Mouse (Mus musculus) kidney, postnatal 14 days (tissue): ENCODE data around the gene Trem3.

ENCODE experiments used
- DNase-seq: peaks from one replicate; pipeline ENCODE4 v3.0.0; 2022; ENCODE audit warnings: mixed read lengths

Gene Trem3

DNA sequence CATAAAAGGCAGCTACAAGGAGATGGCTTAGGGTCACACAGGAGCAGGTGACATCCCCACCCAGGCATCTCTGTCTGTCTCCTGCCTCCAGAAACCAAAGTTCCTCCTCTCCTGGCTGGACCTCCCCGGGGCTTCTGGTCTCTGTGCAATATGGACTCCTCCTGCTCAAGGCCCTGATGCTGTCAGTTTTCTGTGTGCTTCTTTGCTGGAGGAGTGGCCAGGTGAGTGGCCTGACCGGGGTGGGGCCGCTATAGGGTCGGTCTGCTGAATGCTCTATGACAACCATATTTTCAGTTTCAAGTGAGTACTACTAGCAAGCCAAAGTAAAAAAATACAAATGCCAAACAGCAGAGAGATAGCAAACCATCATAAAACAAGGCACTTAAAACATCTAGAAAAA, 25.0 kb downstream of the Trem3 start:
- DNase-seq = no peak

DNA sequence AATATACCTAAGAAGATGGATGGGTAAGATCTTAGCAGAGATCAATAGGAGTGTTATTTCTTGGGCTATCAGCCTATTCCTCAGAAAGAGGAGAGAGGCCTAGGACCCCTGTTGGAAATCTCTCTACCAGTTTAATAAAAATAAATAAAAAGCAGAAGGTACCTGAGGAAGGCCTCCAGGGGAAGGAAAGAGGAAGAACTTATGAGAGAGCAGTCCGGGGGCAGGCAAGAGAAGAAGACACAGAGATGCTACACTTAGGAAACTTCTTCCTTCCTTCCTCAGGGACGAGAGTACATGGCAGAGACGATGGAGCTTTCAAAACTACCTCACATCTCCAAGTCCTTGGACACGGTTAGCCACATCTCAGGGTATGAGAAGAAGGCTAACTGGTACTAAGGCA, 26.5 kb downstream of the Trem3 start:
- no peak for DNase-seq

DNA sequence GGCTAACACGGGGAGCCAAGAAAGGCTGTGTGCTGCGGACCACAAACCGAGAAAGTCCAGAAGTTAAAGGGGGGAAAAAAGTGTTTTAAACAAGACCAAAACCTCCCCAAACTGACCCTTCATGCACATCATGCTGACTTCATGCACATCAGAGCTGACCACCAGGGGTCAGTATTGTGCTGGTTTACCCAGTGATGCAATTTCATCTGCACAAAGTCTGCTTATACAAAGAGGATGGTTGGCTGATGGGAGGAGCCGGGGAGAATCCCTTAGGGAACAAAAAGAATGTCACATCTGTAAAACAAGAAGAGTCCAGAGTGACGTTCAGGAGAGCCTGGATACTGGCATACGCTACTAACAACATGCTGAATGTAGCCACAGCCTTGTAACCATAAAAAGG, 27.3 kb downstream of the Trem3 start:
- peak; percentile 69 for DNase-seq

DNA sequence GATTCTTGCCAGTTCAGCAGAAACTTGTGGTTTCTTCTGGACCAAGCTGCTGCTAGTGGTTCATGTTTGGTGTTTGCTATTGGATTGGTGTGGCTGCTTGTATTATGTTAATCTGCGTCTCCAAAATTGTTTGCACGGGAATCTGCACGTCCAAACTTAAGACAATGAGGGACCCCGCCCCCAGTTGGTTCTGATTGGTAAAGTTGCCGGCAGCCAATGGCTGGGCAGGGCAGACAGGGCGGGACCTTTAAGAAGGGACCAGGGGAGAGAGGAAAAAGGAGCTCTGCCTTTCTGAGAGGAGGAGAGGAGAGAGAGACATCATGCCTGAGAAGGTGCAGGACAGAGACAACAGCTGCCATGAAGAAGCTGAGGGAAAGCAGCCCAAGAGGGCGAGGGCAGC, 28.2 kb downstream of the Trem3 start:
- no peak for DNase-seq

DNA sequence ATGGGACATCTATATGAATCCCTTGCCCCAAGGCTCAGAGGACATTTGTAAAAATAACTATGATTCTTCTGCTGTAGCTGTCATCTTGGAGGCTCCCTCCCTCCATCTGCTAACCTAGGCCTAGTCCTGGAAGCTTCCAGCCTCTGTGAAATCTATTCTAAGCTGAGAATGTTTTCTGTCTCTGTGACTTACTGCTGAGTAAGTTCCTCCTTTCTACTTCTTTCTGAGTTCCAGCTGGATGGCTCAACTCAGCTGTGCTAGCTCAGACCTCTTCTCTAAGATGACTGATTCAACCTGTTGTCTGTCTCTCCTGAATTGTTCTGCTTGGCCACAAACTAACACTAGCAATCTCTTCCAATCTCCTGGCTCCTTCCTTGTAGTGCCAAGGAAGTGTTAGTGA, 30.8 kb downstream of the Trem3 start:
- no peak for DNase-seq

DNA sequence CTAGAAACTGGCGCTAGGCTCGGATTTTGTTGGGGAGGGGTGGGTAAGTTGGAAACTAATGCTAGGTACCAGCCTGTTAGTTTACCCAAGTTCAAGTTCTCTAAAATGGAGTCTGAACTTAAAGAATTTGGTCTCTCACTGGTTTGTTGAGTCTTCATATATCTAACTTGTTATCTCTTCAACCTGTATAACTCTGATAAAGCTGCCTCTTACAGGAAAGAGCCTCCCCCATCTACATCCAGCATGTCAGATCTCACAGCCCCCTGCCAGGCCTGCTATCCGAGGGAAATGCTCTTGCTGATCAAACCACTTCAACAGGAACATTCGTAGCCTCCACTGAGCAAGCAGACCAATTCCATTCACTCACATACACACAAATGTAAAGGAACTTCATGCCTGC, 31.4 kb downstream of the Trem3 start:
- no peak for DNase-seq

DNA sequence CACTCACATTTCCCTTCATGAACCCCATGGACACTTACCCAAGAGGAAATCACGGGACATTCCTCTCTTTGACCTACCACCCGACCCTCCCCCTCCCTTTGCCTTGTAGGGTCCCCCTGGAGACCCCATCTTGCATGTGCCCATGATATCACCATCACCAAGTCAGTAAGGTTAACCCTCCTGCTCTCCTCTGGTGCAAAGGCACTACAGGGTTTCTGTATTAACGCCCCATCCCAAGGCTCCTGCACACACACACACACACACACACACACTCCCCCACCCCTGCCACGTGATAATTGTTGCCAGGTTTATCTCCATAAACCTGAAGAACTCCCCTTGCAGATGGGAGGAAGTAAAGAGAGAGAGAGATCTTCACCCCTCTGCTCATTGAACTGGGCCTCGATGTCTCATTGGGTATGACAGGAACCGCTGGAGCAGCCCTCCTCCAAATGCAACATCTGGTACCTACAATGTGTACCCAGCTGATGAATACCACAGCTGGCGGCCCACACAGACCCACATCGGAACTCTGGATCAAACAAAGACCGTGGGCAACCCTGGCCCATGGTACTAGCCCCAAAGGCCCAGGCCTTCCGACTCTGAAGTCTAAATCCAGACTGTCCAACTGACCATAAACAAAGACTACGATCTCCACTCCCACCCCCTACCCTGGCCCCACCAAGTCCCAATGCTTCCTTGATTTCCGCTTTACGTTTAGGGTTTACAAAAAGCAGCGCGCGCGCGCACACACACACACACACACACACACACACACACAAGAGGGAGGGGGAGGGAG, 33.6 kb downstream of the Trem3 start:
- no peak for DNase-seq

DNA sequence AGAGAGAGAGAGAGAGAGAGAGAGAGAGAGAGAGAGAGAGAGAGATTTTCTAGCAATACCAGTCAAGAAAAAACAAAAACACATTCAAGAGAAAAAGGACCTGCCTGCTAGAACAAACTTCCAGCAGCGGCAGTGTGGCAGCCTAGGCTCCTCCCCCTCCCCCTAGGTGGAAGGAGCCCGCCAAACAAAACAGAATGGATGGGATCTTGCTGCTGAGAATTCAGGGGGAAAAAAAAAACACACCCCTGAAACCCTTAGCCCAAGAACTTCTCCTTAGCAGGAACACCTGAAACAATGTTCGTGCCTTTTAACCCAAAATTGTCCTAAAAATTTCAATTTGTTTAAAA, 34.1 kb downstream of the Trem3 start:
- DNase-seq = peak; percentile 9

DNA sequence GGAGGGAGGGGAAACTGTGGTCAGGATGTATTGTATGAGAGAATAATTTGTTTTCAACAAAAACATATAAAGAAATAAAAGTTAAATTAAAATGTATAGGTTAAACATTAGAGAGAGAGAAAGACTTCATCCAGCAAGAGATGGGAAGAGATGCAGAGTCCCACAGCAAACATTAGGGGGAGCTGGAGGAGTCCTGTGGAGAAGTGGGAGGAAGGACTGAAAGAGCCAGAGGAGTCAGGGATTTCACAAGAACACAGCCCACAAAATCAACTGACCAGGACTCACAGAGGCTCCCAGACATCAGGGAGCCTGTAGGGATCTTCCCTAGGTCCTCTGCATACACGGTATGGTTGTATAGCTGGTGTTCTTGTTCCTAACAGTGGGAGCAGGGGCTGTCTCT, 39.2 kb downstream of the Trem3 start:
- DNase-seq = no peak

DNA sequence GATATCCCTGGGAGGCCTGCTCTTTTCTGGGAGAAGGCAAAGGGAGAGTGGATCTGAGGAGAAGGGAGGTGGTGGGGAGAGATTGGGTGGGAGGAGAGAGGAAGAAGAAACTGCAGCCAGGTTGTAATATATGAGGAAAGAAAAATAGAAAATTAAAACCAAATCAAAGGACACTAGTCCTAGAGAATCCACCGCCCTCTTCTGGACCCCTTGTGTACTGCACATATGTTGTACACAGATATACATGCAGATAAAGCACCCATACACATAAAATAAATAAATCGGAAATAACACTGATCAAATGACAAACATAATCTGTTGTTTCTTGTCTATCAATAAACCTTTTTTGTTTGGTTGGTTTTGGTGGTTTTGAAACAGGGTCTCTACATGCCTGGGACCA, 39.7 kb downstream of the Trem3 start:
- DNase-seq = no peak

DNA sequence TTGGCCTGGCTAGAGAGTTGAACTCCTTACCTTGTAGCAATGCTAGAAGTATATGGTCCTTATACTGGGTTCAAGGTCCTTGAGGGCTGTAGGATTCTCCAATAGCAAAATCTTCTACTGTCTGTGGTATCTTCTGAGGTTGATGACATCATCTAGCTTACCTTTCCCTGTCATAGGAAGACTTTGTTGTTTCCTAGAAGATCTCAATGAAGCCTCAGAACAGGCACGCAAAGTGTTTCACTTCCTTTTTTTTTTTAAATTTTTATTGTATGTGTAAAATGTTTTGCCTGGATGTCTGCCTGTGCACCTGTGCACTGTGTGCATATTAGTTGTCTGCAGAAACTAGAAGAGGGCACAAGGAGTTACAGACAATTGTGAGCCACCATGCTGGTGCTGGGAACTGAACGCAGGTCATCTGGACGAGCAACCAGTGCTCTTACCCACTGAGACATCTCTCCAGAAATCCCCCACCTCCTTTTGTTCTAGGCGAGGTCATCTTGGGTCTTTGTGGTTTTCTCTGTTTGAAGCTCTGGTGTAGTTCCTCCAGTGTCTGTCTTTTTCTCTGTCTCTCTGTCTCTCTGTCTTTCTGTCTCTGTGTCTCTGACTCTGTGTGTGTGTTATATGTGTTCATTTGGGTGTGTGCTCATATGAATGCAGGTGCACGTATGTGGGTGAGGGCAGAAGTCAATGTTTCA, 46.1 kb downstream of the Trem3 start:
- no peak for DNase-seq

DNA sequence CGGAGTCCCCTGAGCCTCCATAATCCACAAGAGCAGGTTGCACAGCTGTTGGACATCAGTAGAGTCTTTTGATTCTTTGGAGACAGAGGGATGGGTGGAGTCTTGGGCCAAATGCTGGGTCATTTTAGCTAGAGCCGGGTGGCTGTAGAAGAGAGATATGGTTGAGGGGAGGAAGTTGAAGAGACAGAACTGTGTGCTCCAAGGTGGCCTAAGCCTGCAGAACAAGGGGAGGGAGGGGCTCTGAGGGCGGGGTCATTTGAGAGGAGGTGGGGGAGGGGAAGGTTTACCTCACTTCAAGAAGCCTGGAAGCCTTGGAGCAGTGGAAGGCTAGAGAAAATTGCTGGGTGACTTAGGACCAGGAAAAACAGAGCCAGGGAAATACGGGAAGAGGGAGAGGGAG, 51.6 kb downstream of the Trem3 start, which contains the start of gene Treml2:
Treml2 (plus strand) TSS at position 296 of the 400 bp plus-strand sequence.
- DNase-seq = no peak

DNA sequence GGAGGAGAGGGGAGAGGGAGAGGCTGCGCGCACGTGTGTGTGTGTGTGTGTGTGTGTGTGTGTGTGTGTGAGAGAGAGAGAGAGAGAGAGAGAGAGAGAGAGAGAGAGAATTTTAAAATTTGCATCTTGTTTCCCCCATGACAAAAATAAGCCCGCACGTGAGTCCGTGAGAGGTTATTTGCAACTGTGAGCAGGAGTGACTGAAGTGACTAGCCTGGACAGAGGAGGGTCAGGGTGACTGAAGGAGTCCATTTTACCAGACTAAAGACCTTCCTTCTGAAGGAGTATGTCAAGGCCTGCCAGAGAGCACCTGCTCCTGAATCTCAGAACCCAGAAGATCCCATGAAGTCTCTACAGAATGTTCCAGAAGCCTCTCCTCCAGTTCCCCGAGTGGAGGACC, 52.2 kb downstream of the Trem3 start:
- DNase-seq = no peak

DNA sequence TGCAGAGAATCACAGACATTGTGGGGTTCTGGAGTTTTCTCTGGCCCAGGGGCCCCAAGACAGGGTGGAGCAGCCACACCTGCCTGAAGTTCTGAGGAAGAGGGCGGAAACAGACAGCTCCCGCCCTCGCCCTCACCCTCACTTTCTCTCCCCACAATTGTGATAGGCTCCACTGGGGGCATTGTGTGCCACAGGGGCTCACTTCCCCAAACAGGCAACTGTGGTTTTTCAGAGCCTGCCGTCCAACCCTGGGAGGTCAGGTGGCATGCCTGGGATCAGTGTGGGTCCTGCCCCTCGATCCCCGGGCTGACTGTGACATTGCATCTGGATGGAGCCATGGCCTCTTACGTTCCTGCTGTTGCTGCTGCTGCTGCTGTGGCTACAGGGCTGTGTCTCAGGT, 52.6 kb downstream of the Trem3 start:
- no peak for DNase-seq

DNA sequence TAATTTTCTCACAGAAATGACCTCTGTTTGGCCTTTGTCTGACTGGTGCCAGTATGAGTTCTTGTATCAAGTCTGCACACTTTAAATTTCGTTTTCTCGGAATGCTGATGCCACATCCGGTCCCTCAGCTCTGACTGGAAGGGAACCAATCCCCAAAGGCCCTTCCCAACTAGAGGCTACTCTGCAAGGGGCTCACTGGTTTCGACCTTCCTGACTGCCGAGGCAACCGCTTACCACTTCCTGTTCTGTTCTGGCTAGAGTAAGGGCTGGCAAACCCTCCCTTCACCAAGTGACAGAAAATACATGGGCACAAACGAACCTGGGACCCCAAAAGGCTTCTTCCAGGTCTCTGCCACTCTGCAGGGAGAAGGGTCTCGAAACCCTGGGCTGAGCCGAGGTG, 53.3 kb downstream of the Trem3 start:
- no peak for DNase-seq

DNA sequence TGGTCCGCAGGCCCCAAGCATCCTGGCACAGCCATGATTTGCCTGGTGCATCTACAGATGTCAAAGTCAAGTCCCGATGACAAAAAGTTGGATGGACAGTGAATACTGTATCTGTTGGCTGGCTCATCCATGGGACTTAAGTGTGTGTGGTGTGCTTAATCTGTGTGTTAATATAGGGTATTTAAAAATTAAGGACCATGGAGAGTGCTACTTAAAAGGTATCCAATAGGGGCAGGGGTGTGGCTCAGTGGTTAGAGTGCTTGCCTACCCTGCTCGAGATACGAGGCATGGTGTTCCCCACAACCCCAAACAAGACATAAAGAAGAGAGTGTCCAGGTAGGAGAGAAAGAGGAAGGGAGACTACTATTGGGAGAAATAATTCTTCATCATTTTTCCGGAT, 54.2 kb downstream of the Trem3 start:
- DNase-seq = no peak
